Mouse (Mus musculus) gastrocnemius, postnatal 36 days (tissue): ENCODE measurements around the gene Fzr1. TPM values are rescaled to one million over a fixed set of nuclear protein-coding genes. Genes with fewer than 3 reads are reported as not detected.

ENCODE experiments used
- DNase-seq, 2 experiments: peaks; one replicate each; pipeline ENCODE4 v3.0.0; 2022
- intact Hi-C: fragments of 180-260 bp; cut with DNase I; formaldehyde crosslinking; loops from one replicate; pipeline ENCODE4 v1.15.1; 2025
- total RNA-seq, 2 experiments: library from RNA; stranded (reverse); gene quantifications; 2 replicates each; pipeline ENCODE4 v1.2.3; 2021

Fzr1 gene
- total RNA-seq, 2 experiments from 2014 or later, result 14.2 to 15.9 TPM

- intact Hi-C loops, result no loop called here
- DNase-seq, result no peak
Measured at GRCm38 (mm10) chr10:81362336-81362949, 15.9 kb downstream of the Fzr1 start.

- intact Hi-C loops, result no loop called here
- no peak for DNase-seq
Measured at GRCm38 (mm10) chr10:81360721-81361120, 17.6 kb downstream of the Fzr1 start.

GRCm38 (mm10) chr10:81358841-81359240 is 19.5 kb downstream of the Fzr1 start:
- intact Hi-C loops, result no loop called here
- DNase-seq, result no peak

GRCm38 (mm10) chr10:81358209-81358608 is 20.1 kb downstream of the Fzr1 start:
- intact Hi-C loops, result no loop called here

GRCm38 (mm10) chr10:81356991-81357844 is 21.1 kb downstream of the Fzr1 start, which contains the start of gene Mfsd12:
Gene Mfsd12, plus strand, starts transcription at chr10:81357491.
- intact Hi-C loops, result no loop called here
- DNase-seq, result peak; percentile 85 to 90

More at GRCm38 (mm10) chr10:81358209-81358608, 20.1 kb downstream of the Fzr1 start:
- DNase-seq, result no peak

- intact Hi-C loops, result no loop called here
- DNase-seq, result no peak
Measured at GRCm38 (mm10) chr10:81356352-81356990, 21.8 kb downstream of the Fzr1 start.

GRCm38 (mm10) chr10:81355533-81355932 is 22.8 kb downstream of the Fzr1 start:
- intact Hi-C loops, result no loop called here
- no peak for DNase-seq

GRCm38 (mm10) chr10:81354738-81355477 is 23.4 kb downstream of the Fzr1 start:
- intact Hi-C loops, result no loop called here
- DNase-seq, result no peak

GRCm38 (mm10) chr10:81351678-81352291 is 26.5 kb downstream of the Fzr1 start:
- intact Hi-C loops, result no loop called here
- no peak for DNase-seq

GRCm38 (mm10) chr10:81350351-81351063 is 27.8 kb downstream of the Fzr1 start, which contains the start of gene Hmg20b:
Gene Hmg20b, minus strand, starts transcription at chr10:81350480.
- DNase-seq, result peak; percentile 96 to 100
- intact Hi-C loops, result no loop called here

GRCm38 (mm10) chr10:81349961-81350350 is 28.4 kb downstream of the Fzr1 start:
- intact Hi-C loops, result no loop called here
- DNase-seq, result no peak

GRCm38 (mm10) chr10:81349146-81349545 is 29.2 kb downstream of the Fzr1 start:
- intact Hi-C loops, result no loop called here

GRCm38 (mm10) chr10:81346453-81347067 is 31.8 kb downstream of the Fzr1 start:
- no peak for DNase-seq
- intact Hi-C loops, result loop anchor here (2.0 kb wide), 1 partner anchor 58 kb away; no protein-coding TSS in a partner anchor

More at GRCm38 (mm10) chr10:81349146-81349545, 29.2 kb downstream of the Fzr1 start:
- no peak for DNase-seq

GRCm38 (mm10) chr10:81345162-81345534 is 33.2 kb downstream of the Fzr1 start:
- no peak for DNase-seq
- intact Hi-C loops, result no loop called here

GRCm38 (mm10) chr10:81344421-81345161 is 33.7 kb downstream of the Fzr1 start:
- intact Hi-C loops, result no loop called here
- no peak for DNase-seq

- no peak for DNase-seq
- intact Hi-C loops, result no loop called here
Measured at GRCm38 (mm10) chr10:81342686-81343505, 35.4 kb downstream of the Fzr1 start, which contains the start of gene Gipc3. Gene Gipc3, minus strand, starts transcription at chr10:81343266.

- peak; percentile 62 to 67 for DNase-seq
- intact Hi-C loops, result no loop called here
Measured at GRCm38 (mm10) chr10:81341333-81341949, 36.9 kb downstream of the Fzr1 start.
